Mouse (Mus musculus) CH12.LX (cell line): ENCODE measurements around the gene Arf4.

Experiments used
- BHLHE40 ChIP-seq: IDR thresholded peaks from 2 replicates; pipeline ENCODE4 v1.6.1; 2011; ENCODE audit warnings: mild to moderate bottlenecking, low read depth, low read length, improper control_type of control experiment
- CTCF ChIP-seq, 2 experiments: IDR thresholded peaks in 1 of 2; conservative IDR thresholded peaks in 1 of 2; 2 replicates each; pipeline ENCODE4 v1.5.1; 2011 to 2012; ENCODE audit warnings: low read depth in 2 of 2, low read length in 2 of 2, improper control_type of control experiment in 1 of 2, inconsistent platforms in 1 of 2, mild to moderate bottlenecking in 1 of 2, moderate library complexity in 1 of 2
- EP300 ChIP-seq: IDR thresholded peaks from 2 replicates; pipeline ENCODE4 v1.6.1; 2011; ENCODE audit warnings: low read length, improper control_type of control experiment
- HCFC1 ChIP-seq: IDR thresholded peaks from 2 replicates; pipeline ENCODE4 v1.6.1; 2012; ENCODE audit warnings: low read depth, mild to moderate bottlenecking, inconsistent platforms, low read length, improper control_type of control experiment
- JUND ChIP-seq: conservative IDR thresholded peaks from 2 replicates; pipeline ENCODE4 v1.6.1; 2011; ENCODE audit warnings: low read depth, low read length, improper control_type of control experiment
- MAFK ChIP-seq: IDR thresholded peaks from 2 replicates; pipeline ENCODE4 v1.6.1; 2011; ENCODE audit warnings: low read length, improper control_type of control experiment; ENCODE audit not compliant: insufficient replicate concordance
- MAX ChIP-seq: IDR thresholded peaks from 2 replicates; pipeline ENCODE4 v1.6.1; 2011; ENCODE audit warnings: low read length, improper control_type of control experiment
- POLR2AphosphoS2 ChIP-seq: IDR thresholded peaks from 2 replicates; pipeline ENCODE4 v1.6.1; 2011; ENCODE audit warnings: low read depth, low read length, improper control_type of control experiment
- TBP ChIP-seq: conservative IDR thresholded peaks from 2 replicates; pipeline ENCODE4 v1.6.1; 2011; ENCODE audit warnings: low read depth, low read length, improper control_type of control experiment
- ZC3H11A ChIP-seq: IDR thresholded peaks from 2 replicates; pipeline ENCODE4 v1.6.1; 2012; ENCODE audit warnings: low read depth, mild to moderate bottlenecking, inconsistent platforms, low read length, improper control_type of control experiment
- ZNF384 ChIP-seq: IDR thresholded peaks from 2 replicates; pipeline ENCODE4 v1.6.1; 2012; ENCODE audit warnings: low read depth, low read length, improper control_type of control experiment, inconsistent platforms

DNA sequence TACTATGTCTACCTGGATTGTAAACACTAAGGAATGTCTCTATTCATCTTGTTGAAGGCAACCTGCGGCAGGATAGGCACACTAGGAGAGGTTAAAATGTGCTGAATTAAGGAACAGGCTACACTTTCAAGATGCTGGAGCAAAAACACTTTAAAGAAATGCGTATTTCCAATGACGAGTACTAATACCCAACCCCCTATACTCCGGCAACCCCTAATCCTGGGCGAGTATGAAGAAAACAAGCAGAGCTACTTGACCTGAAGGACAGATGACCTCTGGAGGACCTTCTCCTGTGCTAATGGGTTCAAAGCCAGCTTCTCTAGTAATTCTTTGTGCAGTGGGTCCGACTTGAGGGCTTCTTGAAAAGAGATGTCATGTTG, 30.1 kb downstream of the Arf4 start:
- TF ChIP-seq HCFC1 (0 out of 2 replicates have a peak, but pooled peaks have one; percentile 16), EP300 (no peak), ZC3H11A (no peak), MAX (no peak), CTCF (conservative IDR thresholded peaks at IDR 0.05 in 1 of 2, IDR thresholded peaks at IDR 0.05 in 1 of 2; ENCODE audit: low read depth in 2 of 2, low read length in 2 of 2) (no peak), MAFK (no peak), TBP (no peak), JUND (no peak), ZNF384 (no peak), BHLHE40 (no peak), POLR2AphosphoS2 (no peak)
